Mouse (Mus musculus): ENCODE results near the gene Gm525. TPM values are rescaled to one million over a fixed set of nuclear protein-coding genes. Genes with fewer than 3 reads are reported as not detected.

The Gm525 gene
- polyA plus RNA-seq, 1 experiment from 2014 or later, result 0.45 TPM

DNA sequence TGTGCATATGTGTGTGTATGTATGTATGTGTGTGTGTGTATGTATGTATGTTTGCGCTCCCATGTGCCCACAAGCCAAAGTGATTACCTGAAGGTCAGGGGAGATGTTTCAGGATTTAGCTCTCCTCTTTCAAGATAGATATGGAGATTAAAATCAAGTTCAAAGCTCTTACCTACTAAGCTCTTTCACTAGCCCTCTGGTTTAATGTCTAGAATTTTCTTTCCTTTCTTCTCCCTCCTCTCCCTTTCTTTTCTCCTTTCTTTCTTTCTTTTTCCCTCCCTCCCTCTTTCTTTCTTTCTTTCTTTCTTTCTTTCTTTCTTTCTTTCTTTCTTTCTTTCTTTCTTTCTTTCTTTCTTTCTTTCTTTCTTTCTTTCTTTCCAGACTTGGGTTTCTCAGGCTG is 6.9 kb upstream of the Gm525 start, which contains the start of gene Dgke:
Dgke (minus strand) TSS at position 101 of the 400 bp plus-strand sequence.
- no peak within 1 kb of the TSS for H3K4me3 ChIP-seq (replicated peaks; ENCODE audit: low read depth, low read length)
- no peaks in the 10 kb centered on the region for H3K36me3 ChIP-seq (ENCODE audit: insufficient read depth, low read length)
- DNase-seq (ENCODE audit: low spot score) (no peak), ATAC-seq (replicated peaks; ENCODE audit: low FRiP score, low read depth) (no peak)
- no peak within 1 kb of the TSS for H3K4me2 ChIP-seq (ENCODE audit: low read length)
- H3K27me3 ChIP-seq (ENCODE audit: insufficient read depth, low read length), result no peaks in the 10 kb centered on the region
- H3K9me3 ChIP-seq (replicated peaks; ENCODE audit: low read length), result no peaks in the 10 kb centered on the region
- H3K4me1 ChIP-seq (replicated peaks; ENCODE audit: insufficient read depth, low read length), result no peaks in the 10 kb centered on the region
- 96% methylated on average over 1 of the region's 1 CpGs for WGBS
- no peak for TF ChIP-seq CTCF (IDR thresholded peaks at IDR 0.05; ENCODE audit: low read depth)
- H3K9ac ChIP-seq (ENCODE audit: low read depth, low read length), result no peak within 1 kb of the TSS
- no peak within 1 kb of the TSS for H3K27ac ChIP-seq

GRCm38 (mm10) chr11:89067301-89067822 is 6.3 kb upstream of the Gm525 start:
- no peaks in the 10 kb centered on the region for H3K9me3 ChIP-seq (replicated peaks; ENCODE audit: low read length)

GRCm38 (mm10) chr11:89067871-89068490 is 5.7 kb upstream of the Gm525 start:
- no peak for TF ChIP-seq CTCF (IDR thresholded peaks at IDR 0.05; ENCODE audit: low read depth)
- 50% methylated on average over 11 of the region's 11 CpGs for WGBS

More at GRCm38 (mm10) chr11:89067301-89067822, 6.3 kb upstream of the Gm525 start:
- Histone ChIP-seq H3K4me1 (replicated peaks; ENCODE audit: insufficient read depth, low read length) (no peaks in the 10 kb centered on the region), H3K4me3 (replicated peaks; ENCODE audit: low read depth, low read length) (no peak overlapping the region), H3K27ac (no peak overlapping the region), H3K36me3 (ENCODE audit: insufficient read depth, low read length) (no peaks in the 10 kb centered on the region), H3K4me2 (ENCODE audit: low read length) (no peak overlapping the region), H3K27me3 (ENCODE audit: insufficient read depth, low read length) (no peaks in the 10 kb centered on the region), H3K9ac (ENCODE audit: low read depth, low read length) (no peak overlapping the region)
- no peak for DNase-seq (ENCODE audit: low spot score)
- no peak for ATAC-seq (replicated peaks; ENCODE audit: low FRiP score, low read depth)
- 70% methylated on average over 6 of the region's 6 CpGs for WGBS
- TF ChIP-seq CTCF (IDR thresholded peaks at IDR 0.05; ENCODE audit: low read depth), result no peak

GRCm38 (mm10) chr11:89068649-89069048 is 5.0 kb upstream of the Gm525 start:
- Histone ChIP-seq H3K36me3 (ENCODE audit: insufficient read depth, low read length) (no peaks in the 10 kb centered on the region), H3K9me3 (replicated peaks; ENCODE audit: low read length) (no peaks in the 10 kb centered on the region), H3K27me3 (ENCODE audit: insufficient read depth, low read length) (no peaks in the 10 kb centered on the region), H3K27ac (no peak overlapping the region), H3K9ac (ENCODE audit: low read depth, low read length) (no peak overlapping the region), H3K4me3 (replicated peaks; ENCODE audit: low read depth, low read length) (no peak overlapping the region), H3K4me1 (replicated peaks; ENCODE audit: insufficient read depth, low read length) (no peaks in the 10 kb centered on the region), H3K4me2 (ENCODE audit: low read length) (no peak overlapping the region)
- 82% methylated on average over 14 of the region's 14 CpGs for WGBS
- ATAC-seq (replicated peaks; ENCODE audit: low FRiP score, low read depth), result no peak
- TF ChIP-seq CTCF (IDR thresholded peaks at IDR 0.05; ENCODE audit: low read depth), result no peak
- no peak for DNase-seq (ENCODE audit: low spot score)

More at GRCm38 (mm10) chr11:89067871-89068490, 5.7 kb upstream of the Gm525 start:
- no peak for DNase-seq (ENCODE audit: low spot score)
- Histone ChIP-seq H3K27me3 (ENCODE audit: insufficient read depth, low read length) (no peaks in the 10 kb centered on the region), H3K9me3 (replicated peaks; ENCODE audit: low read length) (no peaks in the 10 kb centered on the region), H3K27ac (no peak overlapping the region), H3K4me1 (replicated peaks; ENCODE audit: insufficient read depth, low read length) (no peaks in the 10 kb centered on the region), H3K9ac (ENCODE audit: low read depth, low read length) (no peak overlapping the region), H3K36me3 (ENCODE audit: insufficient read depth, low read length) (no peaks in the 10 kb centered on the region), H3K4me3 (replicated peaks; ENCODE audit: low read depth, low read length) (no peak overlapping the region), H3K4me2 (ENCODE audit: low read length) (no peak overlapping the region)
- no peak for ATAC-seq (replicated peaks; ENCODE audit: low FRiP score, low read depth)

- H3K4me3 ChIP-seq (replicated peaks; ENCODE audit: low read depth, low read length), result no peak overlapping the region
- no peak for ATAC-seq (replicated peaks; ENCODE audit: low FRiP score, low read depth)
- H3K4me2 ChIP-seq (ENCODE audit: low read length), result no peak overlapping the region
- H3K36me3 ChIP-seq (ENCODE audit: insufficient read depth, low read length), result no peaks in the 10 kb centered on the region
- no peaks in the 10 kb centered on the region for H3K27me3 ChIP-seq (ENCODE audit: insufficient read depth, low read length)
- TF ChIP-seq CTCF (IDR thresholded peaks at IDR 0.05; ENCODE audit: low read depth), result peak; percentile 88
- H3K9ac ChIP-seq (ENCODE audit: low read depth, low read length), result no peak overlapping the region
- DNase-seq (ENCODE audit: low spot score), result peak; percentile 76
- no peaks in the 10 kb centered on the region for H3K4me1 ChIP-seq (replicated peaks; ENCODE audit: insufficient read depth, low read length)
- 32% methylated on average over 6 of the region's 6 CpGs for WGBS
- no peak overlapping the region for H3K27ac ChIP-seq
- no peaks in the 10 kb centered on the region for H3K9me3 ChIP-seq (replicated peaks; ENCODE audit: low read length)
Observed at GRCm38 (mm10) chr11:89069303-89069702, 4.3 kb upstream of the Gm525 start.

- no peak for ATAC-seq (replicated peaks; ENCODE audit: low FRiP score, low read depth)
- 78% methylated on average over 5 of the region's 5 CpGs for WGBS
- no peaks in the 10 kb centered on the region for H3K4me1 ChIP-seq (replicated peaks; ENCODE audit: insufficient read depth, low read length)
Observed at GRCm38 (mm10) chr11:89071522-89071921, 2.1 kb upstream of the Gm525 start.

More at GRCm38 (mm10) chr11:89071522-89071921, 2.1 kb upstream of the Gm525 start:
- Histone ChIP-seq H3K4me2 (ENCODE audit: low read length) (no peak overlapping the region), H3K9ac (ENCODE audit: low read depth, low read length) (no peak overlapping the region), H3K9me3 (replicated peaks; ENCODE audit: low read length) (no peaks in the 10 kb centered on the region), H3K36me3 (ENCODE audit: insufficient read depth, low read length) (no peaks in the 10 kb centered on the region), H3K27ac (no peak overlapping the region), H3K27me3 (ENCODE audit: insufficient read depth, low read length) (no peaks in the 10 kb centered on the region), H3K4me3 (replicated peaks; ENCODE audit: low read depth, low read length) (no peak overlapping the region)
- DNase-seq (ENCODE audit: low spot score), result no peak
- TF ChIP-seq CTCF (IDR thresholded peaks at IDR 0.05; ENCODE audit: low read depth), result no peak
